Mouse (Mus musculus) activated CD4-positive, CD25-positive, alpha-beta regulatory T cell, adult 4 months (primary cell): Measurements from ENCODE around the gene Dph2. TPM values are rescaled to one million over a fixed set of nuclear protein-coding genes. Genes with fewer than 3 reads are reported as not detected.

ENCODE experiments used
- ATAC-seq: one replicate; pipeline ENCODE4 v1.8.0; 2017
- polyA plus RNA-seq, 2 experiments: library from polyadenylated mRNA; unstranded; fragments of 100-300 nt; shearing (Covaris generic); gene quantifications; one replicate each; pipeline ENCODE4 v1.2.1; 2017

Gene Dph2
- polyA plus RNA-seq, 2 experiments from 2014 or later = 21.1 to 25.4 TPM

DNA sequence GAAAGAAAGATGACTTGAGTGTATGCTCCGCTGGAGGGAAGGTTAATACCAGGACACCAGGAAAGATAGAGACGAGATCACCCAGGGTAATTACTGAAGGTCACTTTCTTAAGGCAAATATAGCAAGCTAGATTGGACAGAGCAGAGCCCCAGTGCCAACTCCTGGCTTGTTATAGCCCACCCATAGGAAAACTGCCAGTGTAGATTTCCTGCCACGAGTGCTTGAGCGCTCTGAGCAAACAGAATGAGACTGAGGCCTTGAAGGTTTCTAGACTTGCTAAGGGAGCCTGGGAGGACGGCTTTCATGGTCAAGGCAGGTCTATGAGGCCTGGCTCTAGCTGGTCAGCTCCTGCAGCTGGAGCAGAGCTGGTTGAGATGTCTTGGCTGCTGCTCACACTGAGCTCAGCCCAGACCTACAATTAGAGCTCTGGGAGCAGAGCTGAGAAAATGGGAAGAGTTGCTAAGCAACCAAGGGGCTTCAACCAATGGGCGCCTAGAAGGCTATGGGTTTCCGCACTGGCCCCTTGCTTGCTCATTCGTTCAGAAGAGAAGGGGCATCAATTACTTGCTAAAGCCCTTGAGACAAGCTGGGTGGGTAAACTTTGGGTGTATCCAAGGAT lies 17.1 kb upstream of the Dph2 start:
- ATAC-seq = no peak

DNA sequence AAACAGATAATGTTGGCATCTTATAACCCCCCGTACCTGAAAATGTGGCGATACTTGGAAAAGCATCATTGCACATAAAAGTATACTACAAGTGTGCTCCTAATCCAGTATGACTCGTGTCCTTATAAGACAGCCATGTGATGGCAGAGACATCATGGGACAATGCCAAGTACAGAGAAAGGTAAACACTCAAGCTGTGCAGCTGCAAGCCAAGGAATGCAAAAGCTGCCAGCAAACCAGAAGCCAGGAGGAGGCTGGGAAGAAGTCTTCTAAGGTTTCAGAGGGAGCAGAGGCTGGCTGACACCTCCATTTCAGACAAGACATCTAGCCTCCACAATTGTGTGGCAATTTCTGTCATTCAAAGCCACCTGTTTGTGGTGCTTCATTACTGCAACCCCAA lies 14.4 kb upstream of the Dph2 start:
- no peak for ATAC-seq

DNA sequence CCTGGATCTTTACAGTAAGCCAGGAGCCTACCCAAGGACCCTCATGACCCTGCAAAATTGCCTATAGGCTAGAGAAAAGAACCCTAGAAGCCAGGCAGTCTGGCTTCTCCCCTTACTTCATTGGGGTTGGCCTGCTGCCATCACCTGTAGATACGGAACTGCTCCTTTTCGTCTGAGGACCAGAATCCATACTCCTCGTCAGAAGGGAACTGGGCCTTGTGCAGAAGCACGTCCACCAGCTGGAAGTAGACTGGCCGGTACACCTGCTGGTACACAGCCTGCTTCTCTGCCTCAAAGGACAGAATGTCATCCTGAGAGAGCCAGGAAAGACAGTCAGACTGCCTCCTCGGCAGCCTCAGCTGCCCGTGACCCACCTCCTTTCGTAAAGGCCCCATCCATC lies 12.9 kb upstream of the Dph2 start:
- ATAC-seq = no peak

DNA sequence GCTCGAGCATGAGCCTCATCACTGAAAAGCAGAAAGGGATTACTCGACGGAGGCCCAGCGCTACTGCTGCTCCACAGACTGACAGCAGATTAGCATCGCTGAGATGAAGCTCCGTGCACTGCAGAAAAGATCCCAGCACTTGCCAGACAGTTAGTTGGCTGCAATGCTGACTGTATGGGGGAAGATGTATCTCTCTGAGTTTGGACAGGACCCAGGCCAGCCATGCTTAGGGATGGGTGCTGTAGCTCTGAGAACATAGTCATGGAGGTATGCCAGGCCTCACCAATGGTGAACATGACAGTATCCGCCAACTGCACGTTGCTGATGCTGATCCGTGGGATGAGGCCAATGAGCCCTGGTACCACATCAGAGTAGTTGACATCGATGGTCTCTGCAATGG lies 12.3 kb upstream of the Dph2 start:
- ATAC-seq = no peak

DNA sequence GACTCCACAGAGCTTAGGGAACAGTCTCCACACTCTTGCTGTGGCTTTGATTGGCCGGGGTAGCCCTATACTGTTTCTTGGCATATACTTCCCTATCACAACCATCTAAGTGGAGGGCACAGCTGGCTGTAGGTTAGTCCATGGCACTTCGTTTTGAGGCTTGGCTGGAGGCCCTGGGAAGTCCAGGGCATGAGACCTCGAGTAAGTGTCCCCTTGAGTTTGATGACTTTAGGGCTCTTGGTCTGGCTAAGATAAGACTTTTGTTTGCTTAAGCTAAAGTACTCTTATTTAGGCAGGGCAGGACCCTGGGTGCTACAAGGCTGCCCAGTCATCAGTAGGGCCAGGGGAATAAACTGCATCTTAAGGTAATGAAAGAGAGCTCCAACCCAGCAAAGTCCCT lies 6.3 kb upstream of the Dph2 start:
- no peak for ATAC-seq

DNA sequence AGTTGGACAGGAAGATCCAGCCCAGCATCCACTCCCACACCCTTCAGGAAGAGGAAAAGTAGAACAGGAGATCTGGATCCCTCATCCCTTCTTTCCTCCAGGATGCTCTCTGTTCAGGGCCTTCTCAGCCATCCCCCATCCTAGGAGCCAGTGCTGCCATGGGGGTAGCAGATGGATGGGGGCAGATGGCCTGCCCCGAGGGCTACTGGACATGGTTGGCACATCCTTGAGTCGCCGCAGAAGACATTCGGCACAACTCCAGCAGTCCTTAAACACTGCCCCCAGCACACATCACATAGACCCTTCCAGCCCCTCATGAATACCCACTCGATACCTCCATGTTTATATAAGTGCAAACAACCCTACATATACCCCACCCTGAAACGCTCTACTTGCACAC lies 4.2 kb upstream of the Dph2 start:
- no peak for ATAC-seq

DNA sequence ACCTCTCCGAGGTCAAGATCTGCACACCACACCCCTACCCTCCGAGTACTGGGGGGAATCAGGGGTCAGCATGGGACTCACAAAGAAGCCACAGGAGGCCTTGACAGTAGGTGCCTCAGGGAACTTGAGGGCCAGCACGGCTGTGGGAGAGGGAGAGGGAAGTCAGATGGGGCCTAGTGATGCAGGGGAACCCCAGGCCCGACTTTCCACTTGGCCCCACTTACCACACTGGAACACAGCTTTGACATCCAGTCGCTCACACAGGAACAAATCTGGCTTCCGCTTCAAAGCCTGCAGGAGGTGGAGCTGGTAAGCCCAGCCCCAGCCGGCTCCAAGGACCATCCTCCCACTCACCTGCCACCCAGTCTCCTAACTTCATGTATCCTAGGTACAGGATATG lies 3.5 kb upstream of the Dph2 start:
- ATAC-seq = no peak

DNA sequence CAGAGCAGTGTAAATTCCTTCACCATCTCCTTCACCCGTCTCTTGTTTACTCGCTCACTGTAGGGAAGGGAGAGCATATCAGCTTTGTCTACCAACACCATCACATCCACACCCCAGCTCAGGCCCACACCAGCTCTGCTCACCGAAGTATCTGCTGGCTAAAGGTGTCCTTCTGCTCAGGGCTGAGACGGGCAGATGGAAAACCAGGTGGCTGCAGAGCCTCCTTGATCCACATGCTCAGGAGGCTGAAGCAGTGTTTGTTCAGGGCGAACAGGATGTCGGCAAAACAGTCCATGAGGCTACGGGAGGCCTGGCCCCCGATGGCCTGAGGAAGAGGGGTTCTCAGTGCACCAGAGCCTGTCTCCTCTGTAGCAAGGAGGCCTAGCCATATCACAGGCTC lies 2.8 kb upstream of the Dph2 start:
- ATAC-seq = no peak

DNA sequence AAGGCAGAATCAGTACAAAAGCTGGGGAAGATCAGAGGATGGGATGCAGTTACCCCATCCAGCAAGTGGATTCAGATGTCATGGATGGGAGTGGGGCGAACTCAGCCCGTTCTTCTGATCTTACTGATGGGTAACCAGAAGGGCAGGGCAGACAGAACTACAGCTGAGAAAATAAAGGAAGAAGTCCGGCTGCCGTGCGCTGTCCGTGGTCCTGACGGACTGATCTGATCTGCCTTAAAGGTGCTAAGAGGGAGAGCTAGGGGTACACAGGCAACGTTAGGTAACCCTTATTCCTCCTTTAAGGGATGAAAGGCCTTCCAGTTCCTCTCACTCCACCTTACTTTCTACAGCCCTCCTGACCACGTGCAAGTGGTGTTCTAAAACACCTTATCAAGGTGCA lies 1.5 kb upstream of the Dph2 start:
- no peak for ATAC-seq

DNA sequence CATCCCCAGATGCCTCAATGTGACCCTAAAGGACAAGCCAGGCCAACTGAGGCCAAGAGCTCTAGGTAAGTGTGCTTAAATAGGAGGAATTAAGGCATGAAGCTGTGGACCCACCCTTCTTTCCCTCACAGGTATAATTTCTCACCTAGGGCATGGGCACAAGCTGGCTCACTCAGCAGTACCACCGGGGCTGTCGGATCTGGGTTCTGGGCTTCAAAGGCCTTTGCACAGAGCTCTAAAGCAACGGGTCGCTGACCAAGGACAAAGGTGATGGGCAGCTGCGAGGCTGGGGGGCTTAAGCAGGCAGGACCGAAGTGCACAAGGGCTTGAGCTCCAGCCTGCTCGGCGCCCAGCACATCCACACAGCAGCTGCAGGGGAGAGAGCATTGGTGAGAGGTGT lies 1.1 kb downstream of the Dph2 start:
- ATAC-seq = no peak

DNA sequence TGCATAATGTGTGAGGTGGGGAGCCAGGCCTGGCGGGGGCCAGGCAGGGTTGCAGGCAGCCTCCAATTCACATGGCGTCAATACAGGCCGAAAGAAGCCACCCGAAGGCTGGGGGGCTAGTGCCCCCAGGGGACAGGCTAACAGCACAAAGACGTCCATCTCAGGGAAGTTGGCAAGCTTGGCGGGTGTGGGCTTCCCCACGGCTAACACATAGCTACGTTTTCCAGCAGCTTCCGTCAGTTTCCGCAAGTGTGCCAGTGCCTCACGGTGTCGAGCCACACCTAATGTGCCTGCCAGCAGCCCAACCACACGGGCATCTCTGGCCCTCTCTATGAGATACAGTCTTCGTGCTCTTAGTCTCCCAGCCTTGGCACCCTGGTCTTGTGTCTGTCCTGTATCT lies 1.8 kb downstream of the Dph2 start:
- no peak for ATAC-seq

DNA sequence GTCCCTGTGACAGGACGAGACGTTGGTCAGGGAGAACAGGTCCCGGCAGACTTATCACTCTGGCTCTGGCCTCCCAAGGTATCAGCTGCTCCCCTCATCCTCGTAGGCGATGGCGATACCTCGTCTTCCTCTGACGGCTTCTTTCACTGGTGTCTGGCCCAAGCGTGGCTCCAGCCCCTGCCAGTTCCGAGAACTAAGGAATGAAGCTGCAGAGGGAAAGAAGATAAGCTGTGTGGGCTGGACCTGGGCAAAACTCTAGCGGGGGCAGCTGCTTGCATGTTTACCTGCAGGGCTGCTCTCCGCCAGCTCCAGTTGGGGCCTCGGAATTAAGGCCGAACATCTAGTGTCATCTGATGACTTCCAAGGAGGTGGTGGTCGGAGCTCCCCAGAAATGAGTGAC lies 2.4 kb downstream of the Dph2 start:
- ATAC-seq = no peak

DNA sequence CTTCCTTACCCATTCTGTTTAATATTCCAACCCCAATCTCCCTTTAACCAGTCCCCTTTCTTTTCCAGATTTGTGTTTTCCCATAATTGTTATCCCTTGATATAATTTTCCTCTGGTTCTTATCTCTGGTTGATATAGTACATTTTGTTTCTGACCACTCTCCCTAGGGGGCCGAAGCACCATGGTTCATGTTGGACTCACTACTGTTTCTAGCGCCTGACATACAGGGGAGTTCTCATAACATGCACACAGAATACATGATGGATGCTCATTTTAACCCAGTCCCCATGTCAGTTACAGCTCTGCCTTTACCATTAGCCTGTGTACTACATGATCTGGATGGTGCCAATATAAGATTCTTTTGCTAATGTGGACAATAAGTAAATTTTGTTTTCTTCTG lies 3.9 kb downstream of the Dph2 start:
- ATAC-seq = no peak

DNA sequence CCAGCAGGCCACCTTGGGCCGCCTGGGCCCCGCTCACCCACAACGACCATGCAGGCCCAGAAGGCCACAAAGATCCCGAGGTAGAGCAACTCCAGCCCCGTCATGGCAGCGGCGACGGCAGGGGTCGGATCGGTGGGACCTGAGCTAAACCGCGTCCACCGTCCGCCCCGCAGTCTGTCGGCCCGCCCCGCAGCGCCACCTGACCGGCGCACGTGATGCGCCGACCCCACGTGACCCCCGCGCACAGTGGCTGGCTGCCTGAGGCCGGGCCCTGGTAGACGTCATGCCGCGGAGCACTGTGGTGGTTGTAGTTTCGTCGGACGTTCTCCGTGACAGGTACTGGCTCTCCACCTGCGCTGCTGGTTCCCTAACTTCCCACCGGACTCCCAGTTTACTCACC lies 4.7 kb downstream of the Dph2 start, which contains the start of gene Atp6v0b:
Gene Atp6v0b (minus strand): TSS at position 201 of the 400 bp plus-strand sequence.
- ATAC-seq = peak; percentile 88

DNA sequence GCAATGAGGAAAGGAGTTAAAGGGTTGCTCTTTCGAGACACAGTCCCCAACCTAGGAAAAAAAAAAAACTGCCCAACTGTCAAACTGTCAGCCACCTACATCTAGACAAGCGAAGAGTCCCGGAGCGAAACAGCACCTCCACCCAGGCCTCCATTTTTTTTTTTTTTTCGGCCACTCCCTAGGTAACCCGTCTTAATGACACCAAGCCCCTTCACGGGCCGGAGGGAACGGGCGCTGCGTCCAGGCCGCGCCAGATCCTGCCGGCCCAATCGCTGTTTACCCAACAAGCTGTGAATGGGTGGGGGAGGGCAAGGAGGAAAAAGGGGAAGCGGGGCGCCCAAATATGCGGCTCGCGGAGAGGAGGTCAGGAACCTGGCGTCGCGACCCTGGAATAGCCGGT lies 5.2 kb downstream of the Dph2 start:
- no peak for ATAC-seq

DNA sequence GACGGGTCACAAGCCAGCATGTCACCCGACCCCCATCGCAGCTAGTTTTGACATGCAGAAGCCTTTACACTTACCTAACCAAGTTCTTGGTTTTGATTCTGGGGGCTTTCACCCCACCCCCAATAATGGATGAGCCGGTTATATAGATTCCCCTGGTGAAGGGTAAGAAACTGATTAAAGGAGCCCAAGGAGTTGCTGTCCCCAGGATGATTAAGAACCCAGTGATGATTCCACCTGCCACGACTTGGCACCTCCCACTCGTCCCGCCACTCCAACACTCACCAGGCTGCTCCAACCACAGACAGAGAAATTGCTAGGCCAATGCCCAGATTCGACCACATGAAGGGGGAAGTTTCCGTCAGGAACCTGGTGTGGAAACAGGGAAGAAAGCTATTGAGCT lies 5.8 kb downstream of the Dph2 start:
- no peak for ATAC-seq

DNA sequence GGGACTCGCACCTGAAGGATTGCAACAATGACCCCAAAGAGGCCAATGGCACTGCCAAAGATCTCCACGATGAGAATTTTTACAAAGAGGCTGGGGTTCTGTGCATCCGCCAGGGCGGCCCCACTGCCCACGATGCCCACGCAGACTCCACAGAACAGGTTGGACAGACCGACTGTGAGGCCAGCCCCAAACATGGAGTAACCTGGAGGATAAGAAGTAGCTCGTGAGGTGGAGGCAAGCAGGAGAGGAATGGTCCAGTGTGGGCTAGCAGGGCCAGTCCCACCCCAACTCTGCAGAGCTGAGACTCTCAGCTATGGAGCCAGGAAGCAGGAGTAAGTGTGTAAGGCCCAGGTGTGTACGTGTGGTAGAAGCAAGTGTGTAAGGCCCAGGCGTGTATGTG lies 6.7 kb downstream of the Dph2 start:
- no peak for ATAC-seq

DNA sequence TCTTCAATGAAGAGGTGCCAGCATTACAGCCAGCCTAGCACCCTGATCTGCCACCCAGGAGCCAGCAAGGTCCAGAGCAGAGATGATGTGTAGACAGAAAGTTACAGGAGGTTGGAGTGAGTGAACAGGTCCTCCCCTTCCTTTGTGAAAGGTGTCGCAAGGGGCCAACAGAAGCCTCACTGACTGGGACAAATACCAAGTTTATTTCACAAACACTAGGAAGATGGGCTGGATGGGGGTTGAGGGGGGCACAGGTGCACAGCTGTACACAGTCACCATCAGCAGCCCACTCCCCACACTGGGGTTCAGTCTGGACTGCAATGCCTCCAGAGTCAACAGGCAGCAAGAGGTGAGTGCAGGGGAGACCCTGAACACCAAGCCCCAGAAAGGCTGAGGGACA lies 7.7 kb downstream of the Dph2 start:
- no peak for ATAC-seq

DNA sequence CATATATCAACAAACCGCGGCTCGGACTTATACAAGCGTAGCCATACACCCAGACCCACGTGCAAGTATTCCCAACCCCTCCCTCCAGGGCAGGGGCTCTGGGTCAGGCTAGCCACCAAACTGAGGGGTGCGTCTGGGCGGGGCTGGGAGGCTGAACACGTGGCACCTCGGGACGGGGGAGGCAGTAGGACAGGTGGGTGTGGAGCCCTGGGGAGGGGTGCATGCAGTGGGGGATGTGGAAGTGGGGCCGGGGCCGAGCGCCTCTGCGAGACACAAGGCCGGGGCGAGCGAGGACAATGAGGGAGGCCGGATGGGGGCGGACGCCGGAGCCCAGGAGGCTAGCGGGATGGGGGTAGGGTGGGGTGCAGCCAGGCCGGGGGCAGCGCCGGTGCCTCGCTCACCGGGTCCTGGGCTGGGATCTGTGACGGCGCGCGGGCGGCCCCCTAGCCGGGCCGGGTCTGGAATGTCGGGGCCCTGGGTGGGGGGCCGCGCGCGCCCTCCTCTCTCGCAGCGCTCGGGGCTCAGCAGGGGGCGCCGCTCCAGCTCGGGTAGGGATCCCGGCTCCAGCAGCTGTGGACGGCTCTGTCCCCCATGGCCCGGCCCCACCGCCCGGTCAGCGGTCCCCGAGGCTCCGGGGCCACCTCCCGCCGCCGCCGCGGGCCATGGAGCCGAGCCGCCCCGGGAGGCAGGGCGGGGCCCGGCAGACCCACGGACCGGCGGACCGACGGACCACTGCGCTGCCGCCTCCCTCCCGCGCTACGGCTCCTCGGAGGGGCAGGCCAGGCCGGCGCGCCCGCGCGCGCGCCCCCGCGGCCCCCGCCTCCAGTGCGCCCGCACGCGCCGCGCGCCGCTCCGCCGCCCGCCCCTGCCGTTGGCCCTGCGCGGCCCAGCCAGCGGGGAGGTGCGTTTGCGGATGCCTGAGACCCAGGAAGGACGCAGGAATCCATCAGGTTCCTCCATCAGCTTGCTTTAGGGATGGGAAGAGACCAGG lies 8.8 kb downstream of the Dph2 start, which contains the start of gene B4galt2:
Gene B4galt2 (minus strand): TSS at position 787 of the 991 bp plus-strand sequence.
- no peak for ATAC-seq

DNA sequence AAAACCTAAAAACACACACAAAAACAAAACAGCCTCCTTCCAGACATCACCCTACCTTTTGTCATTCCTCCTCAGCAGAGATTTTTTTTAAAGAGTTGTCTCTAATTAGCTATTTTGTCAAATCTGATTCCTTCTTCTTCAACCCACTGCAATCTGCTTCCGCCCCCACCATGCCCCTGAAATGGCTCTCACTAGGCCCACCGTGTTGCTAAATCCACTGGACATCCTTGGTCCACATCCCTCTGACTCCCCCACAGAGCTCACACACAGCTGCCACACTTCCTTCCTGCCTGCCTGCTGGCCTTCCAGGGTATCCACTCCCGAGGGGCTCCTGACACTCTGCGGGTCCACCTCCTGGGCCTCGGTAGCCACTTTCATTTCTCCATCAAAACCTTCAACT lies 13.1 kb downstream of the Dph2 start:
- ATAC-seq = no peak

DNA sequence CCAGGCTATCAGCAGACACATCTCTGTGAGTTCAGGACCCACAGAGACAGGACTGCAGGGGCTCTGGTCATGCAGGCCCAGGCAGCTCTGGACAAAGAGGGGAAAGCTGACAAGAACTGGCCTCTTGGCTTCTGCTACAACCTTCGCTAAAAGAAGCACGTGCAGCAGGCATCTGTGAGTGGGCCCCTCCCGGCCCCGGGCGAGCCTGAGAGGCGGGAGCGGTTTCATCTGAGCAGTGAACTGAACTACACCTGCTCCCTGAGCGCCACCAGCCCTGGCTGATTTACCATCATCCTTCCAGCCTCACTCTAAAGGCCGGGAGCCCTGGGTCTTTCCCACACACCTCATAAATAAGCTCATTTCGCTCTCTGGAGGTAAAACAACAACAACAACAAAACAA lies 13.5 kb downstream of the Dph2 start:
- ATAC-seq = no peak

DNA sequence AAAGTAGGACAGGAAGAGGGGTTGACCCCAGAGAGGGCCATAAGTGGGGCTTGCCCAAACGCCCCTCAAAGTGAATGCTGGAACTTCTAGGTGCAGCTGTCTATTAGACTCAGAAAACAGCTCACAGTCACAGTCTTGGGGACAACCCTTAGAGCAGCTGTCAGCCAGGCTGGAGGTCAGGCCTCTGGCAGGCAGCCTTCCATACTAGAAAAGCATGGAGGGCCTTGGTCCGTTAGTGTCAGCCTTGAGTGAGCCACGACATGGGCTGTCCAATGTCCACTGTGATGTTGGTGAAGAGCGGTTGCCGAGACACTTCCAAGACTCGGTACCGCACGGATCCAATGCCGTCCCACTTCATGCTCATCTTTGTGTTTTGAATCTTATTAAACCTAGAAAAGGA lies 18.2 kb downstream of the Dph2 start:
- ATAC-seq = no peak

DNA sequence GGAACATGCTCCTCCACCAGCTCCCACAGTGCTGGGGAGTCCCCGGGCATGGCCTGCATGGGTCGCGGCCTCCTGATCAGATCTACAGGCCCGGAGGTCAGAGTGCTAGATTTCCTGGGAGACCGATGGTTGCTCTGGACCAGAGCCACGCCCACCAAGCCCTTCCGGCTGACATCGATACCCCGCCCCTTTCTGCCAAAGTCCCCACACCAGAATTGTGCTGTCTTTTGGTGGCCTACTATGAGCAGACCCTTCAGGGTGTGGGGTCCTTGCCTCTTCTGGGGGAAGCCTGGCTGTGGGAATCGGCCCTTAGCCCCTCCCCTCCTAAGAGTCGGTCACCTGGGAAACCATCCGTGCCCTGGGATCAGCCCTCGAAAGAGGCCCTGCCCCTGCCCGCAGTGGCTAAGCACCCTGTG lies 19.4 kb downstream of the Dph2 start, which contains the start of gene Ccdc24:
Gene Ccdc24 (minus strand): TSS at position 87 of the 416 bp plus-strand sequence.
- no peak for ATAC-seq

DNA sequence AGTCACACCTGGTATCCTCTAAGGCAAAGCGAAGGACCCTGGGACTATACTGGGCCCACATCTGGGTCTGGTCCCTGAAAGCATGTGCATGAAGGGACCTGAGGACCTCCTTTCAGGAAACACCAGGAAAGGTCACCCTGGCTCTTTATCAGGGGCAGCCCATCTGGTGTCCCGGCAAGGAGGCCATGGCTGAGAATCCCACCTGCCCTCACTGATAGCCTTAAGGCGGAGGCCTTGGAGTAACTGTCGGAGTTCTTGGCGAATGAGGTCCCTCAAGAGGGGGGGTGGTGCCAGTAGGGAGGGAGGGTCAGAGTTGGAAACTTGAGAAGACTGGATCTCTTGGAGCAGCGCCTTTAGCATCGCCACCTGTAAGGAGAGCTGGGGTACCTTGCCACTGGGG lies 20.0 kb downstream of the Dph2 start:
- no peak for ATAC-seq
